Mouse (Mus musculus) spleen, adult 2 months (tissue): Measurements from ENCODE around the gene Nell1. TPM values are rescaled to one million over a fixed set of nuclear protein-coding genes. Genes with fewer than 3 reads are reported as not detected.

Experiments
- DNase-seq, 2 experiments: peaks; one replicate each; pipeline versions ENCODE4 v3.0.0 to v3.0.0-alpha.2; 2012 to 2021; ENCODE audit warnings: low spot score in 2 of 2, low read depth in 1 of 2
- H3K27ac ChIP-seq: fragments of 200-500 bp; 2 replicates; pipeline ENCODE4 v1.5.1; 2012; ENCODE audit warnings: low read length, inconsistent platforms; ENCODE audit not compliant: insufficient read depth
- H3K27me3 ChIP-seq: fragments of 200-500 bp; 2 replicates; pipeline ENCODE4 v1.6.1; 2012; ENCODE audit warnings: mild to moderate bottlenecking, moderate library complexity, low read length, inconsistent platforms; ENCODE audit not compliant: control insufficient read depth, insufficient read depth
- H3K36me3 ChIP-seq: fragments of 200-500 bp; 2 replicates; pipeline ENCODE4 v1.6.1; 2012; ENCODE audit warnings: mild to moderate bottlenecking, low read length, inconsistent platforms; ENCODE audit not compliant: control insufficient read depth, insufficient read depth
- H3K4me1 ChIP-seq: fragments of 200-500 bp; 2 replicates; pipeline ENCODE4 v1.6.1; 2011; ENCODE audit warnings: inconsistent platforms; ENCODE audit not compliant: control insufficient read depth, insufficient read depth, insufficient read length
- H3K4me3 ChIP-seq: fragments of 200-500 bp; 2 replicates; pipeline ENCODE4 v1.5.1; 2011; ENCODE audit warnings: mild to moderate bottlenecking, inconsistent platforms; ENCODE audit not compliant: insufficient read depth, insufficient read length; ENCODE audit errors: extremely low read depth
- CTCF ChIP-seq: fragments of 200-500 bp; IDR thresholded peaks from 2 replicates; pipeline ENCODE4 v1.5.1; 2011; ENCODE audit warnings: mild to moderate bottlenecking, inconsistent platforms; ENCODE audit not compliant: insufficient read depth, insufficient read length, insufficient replicate concordance; ENCODE audit errors: extremely low read depth
- POLR2A ChIP-seq: fragments of 200-500 bp; IDR thresholded peaks from 2 replicates; pipeline ENCODE4 v1.6.1; 2011; ENCODE audit warnings: low read depth, low read length, inconsistent platforms
- WGBS: fragments of 180-500 bp; shearing (Covaris S2); methylation state at CpG from one replicate; pipeline ENCODE4 v1.1.7; 2018; 5-methylcytosine and 5-hydroxymethylcytosine counted together
- polyA plus RNA-seq: library from polyadenylated mRNA; depleted of rRNA; stranded (reverse); fragments of >200 nt; gene quantifications from 2 replicates; pipeline ENCODE4 v1.2.3, GENCODE M21; 2012

The Nell1 gene
- polyA plus RNA-seq, 1 experiment, result not detected

DNA sequence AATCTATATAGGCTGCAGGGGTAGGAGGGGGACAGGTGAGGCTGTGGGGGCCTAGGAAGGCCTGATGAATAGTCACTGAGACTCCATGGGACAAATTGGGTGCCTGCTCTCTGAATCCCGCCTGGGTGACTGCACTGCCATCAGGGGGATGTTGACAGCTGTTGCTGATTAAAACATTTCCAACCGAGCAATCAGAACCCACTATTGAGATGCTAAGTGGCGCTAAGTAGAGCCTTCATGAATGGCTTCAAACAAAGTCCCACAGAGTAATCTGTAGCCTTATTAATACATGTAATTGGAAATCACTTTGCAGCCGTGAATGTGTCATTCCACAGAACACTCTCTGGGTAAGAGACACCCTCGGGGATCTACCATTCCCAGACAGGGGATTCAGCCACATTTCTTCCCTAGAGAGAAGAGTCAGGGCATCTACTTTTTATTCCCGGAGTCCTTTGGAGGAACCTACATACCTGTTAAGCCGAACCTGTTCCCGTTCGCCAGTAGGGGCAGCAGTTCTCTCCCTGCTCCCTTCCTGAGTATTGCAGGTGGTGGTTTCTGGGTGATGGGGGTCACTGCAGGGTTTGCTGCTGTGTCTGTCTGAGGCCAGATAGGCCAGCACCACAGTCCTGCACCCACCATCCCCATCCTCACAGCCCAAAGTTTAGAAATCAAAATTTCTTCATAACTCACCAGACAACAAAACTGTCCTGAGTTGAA is 7.0 kb downstream of the Nell1 start:
- TF ChIP-seq POLR2A, result no peak
- no peak for TF ChIP-seq CTCF
- no peak for DNase-seq
- no peaks in the 10 kb centered on the region for H3K36me3 ChIP-seq
- WGBS, result 31% methylated on average over 9 of the region's 9 CpGs
- no peak overlapping the region for H3K4me3 ChIP-seq
- H3K27ac ChIP-seq, result no peak overlapping the region
- H3K4me1 ChIP-seq, result no peaks in the 10 kb centered on the region
- H3K27me3 ChIP-seq, result no peaks in the 10 kb centered on the region

DNA sequence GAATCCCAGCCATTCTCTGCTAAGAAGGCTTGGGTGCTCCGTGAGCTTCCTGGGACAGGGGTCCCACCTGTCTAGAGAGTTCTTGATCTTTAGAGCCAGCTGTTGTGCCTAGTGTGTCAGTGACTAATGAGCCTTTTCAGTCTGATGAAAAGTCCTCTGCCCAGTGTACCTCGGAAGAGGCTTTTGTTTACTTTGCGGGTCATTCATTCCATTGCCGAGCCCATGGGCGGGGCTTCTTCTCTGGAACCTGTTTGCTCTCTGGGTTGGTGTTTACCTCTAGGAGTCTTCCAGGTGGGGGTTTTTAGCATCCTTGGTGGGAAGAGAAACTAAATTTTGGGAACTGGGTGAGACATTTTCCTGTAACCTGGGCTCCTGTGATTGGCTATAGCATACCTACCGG is 10.0 kb downstream of the Nell1 start:
- Histone ChIP-seq H3K36me3 (no peaks in the 10 kb centered on the region), H3K4me1 (no peaks in the 10 kb centered on the region), H3K27ac (no peak overlapping the region), H3K27me3 (no peaks in the 10 kb centered on the region), H3K4me3 (no peak overlapping the region)
- TF ChIP-seq POLR2A (no peak), CTCF (no peak)
- 44% methylated on average over 6 of the region's 6 CpGs for WGBS
- DNase-seq, result no peak

DNA sequence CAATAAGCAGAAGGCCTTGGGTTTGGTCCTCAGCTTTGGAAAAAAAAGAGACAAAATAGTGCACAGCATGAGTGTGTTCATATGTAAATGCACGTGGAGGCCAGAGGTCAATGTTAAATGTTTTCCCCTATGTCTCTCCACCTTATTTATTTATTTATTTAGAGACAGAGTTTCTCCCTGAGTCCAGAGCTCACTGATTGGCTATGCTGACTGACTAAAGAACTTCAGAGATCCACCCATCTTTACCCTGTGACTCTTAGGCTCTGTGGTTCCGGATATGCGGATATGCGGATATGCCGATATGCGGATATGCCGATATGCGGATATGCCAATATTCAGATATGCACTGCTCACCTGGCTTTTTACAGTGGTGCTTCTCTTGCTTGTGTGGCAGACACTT is 11.3 kb downstream of the Nell1 start:
- Histone ChIP-seq H3K4me1 (no peaks in the 10 kb centered on the region), H3K27ac (no peak overlapping the region), H3K36me3 (no peaks in the 10 kb centered on the region), H3K27me3 (no peaks in the 10 kb centered on the region), H3K4me3 (no peak overlapping the region)
- no peak for TF ChIP-seq CTCF
- TF ChIP-seq POLR2A, result no peak
- DNase-seq, result no peak
- 93% methylated on average over 8 of the region's 8 CpGs for WGBS

DNA sequence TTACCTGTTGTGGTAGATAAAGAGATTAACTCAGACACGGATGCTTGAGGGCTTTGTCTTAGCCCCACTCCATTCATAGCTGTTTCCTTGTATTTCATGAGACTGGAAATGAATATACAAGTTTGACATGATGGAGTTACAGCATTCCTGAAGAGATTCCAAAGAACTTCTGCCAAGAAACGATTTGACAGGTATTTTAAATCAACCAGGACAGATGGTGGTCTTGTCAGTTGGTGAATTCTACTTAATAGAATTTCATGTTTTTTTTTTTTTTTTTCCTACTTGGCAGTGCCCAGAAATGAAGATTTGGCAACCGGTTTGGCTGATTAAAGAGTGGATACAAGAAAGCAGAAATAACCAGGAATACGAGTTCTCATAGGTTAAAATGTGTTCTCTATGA is 24.7 kb downstream of the Nell1 start:
- Histone ChIP-seq H3K4me3 (no peak overlapping the region), H3K36me3 (no peaks in the 10 kb centered on the region), H3K27ac (no peak overlapping the region), H3K27me3 (no peaks in the 10 kb centered on the region), H3K4me1 (no peaks in the 10 kb centered on the region)
- TF ChIP-seq CTCF (no peak), POLR2A (no peak)
- 68% methylated on average over 4 of the region's 4 CpGs for WGBS
- no peak for DNase-seq

DNA sequence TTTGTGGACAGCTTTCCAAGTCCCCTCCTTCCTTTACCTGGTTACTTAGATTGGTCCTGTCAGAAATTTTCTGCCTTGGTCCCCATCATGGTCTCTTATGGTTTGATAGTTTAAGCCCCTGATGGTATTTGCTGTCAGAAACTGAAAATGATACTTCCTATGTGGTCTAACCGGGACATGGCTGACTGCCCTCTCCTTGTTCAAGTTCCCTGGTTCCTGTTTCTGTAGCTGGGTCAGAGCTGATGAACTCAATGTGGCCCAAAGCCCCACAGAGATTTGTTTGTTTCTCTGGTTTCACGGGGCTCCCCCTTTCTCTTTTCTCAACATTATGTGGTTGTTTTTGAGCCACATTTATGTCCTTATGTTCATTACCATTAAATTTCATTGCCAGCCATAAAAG is 30.6 kb downstream of the Nell1 start:
- DNase-seq, result no peak
- H3K4me1 ChIP-seq, result no peaks in the 10 kb centered on the region
- 24% methylated on average over 2 of the region's 2 CpGs for WGBS
- TF ChIP-seq CTCF (no peak), POLR2A (no peak)
- H3K27me3 ChIP-seq, result no peaks in the 10 kb centered on the region
- H3K36me3 ChIP-seq, result no peaks in the 10 kb centered on the region
- no peak overlapping the region for H3K27ac ChIP-seq
- no peak overlapping the region for H3K4me3 ChIP-seq

DNA sequence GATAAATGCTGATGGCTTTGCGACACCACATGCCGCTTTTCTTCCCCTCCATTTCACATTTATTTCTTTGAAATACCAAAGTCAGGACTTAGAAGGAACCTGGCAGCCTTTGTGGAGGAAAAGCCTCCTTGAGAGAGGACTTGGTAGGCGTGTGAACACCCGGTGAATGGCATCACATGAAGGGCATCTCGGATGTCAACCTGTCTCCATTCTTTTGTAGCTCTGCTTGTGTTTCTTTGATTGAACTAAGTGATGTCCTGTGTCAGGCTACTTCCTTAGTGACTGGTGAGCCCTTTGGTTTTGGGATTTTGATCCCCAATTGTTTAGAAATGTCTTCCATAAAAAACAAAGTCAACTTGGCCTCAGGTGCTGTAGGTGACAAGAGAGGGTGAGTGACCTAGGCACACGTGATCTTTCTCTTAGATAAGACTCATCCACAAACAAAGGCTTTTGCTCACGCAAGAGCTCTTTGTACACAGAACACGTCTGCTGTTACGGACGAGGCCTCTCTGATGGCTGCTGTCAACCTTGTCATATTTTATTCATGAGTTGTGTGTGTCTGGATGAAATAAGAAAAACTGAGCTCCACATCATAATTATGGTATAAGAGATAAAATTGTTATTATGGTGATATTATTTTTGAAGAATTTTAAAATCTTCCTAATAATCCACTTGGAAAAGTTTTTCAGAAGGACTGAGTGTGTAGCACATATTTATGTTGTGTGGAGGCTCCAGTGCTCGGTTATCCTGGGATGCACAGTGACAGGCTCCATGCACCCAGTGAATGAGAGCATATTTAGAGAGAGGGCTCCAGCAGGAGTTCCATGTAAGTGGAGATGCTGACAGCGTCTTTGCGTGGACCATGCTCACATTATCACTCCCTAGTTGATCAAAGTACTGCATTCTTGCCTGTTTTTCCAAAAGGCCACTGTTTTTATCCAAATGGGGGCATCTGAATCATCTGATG is 60.8 kb downstream of the Nell1 start:
- Histone ChIP-seq H3K27me3 (no peaks in the 10 kb centered on the region), H3K4me1 (no peaks in the 10 kb centered on the region), H3K4me3 (no peak overlapping the region), H3K27ac (no peak overlapping the region), H3K36me3 (no peaks in the 10 kb centered on the region)
- TF ChIP-seq POLR2A, result no peak
- no peak for TF ChIP-seq CTCF
- DNase-seq, result no peak
- WGBS, result 84% methylated on average over 13 of the region's 13 CpGs
